Mouse (Mus musculus): Measurements from ENCODE around the gene Rhebl1. TPM values are rescaled to one million over a fixed set of nuclear protein-coding genes. Genes with fewer than 3 reads are reported as not detected.
"Not testable (repeated sequence)": the region's sequence is repeated elsewhere in the genome, so short reads cannot be mapped to it uniquely, and the experiment has no call there.

Rhebl1 gene
- polyA plus RNA-seq (2015; fragmentation: Nextera tagmentation; extraction: Ambion mirVana): 8.6 and 8.8 TPM in 2 replicates

- H3K4me2 ChIP-seq: peak within 1 kb of the TSS; percentile 99
- peak within 1 kb of the TSS; percentile 52 for H3K4me3 ChIP-seq (replicated peaks)
- H3K9ac ChIP-seq: peak within 1 kb of the TSS; percentile 23
- H3K27ac ChIP-seq: 0 out of 2 replicates have a peak within 1 kb of the TSS, but pooled peaks have one; percentile 31
- peaks cover 43% of the 10 kb centered on the region for H3K4me1 ChIP-seq
- no peaks in the 10 kb centered on the region for H3K36me3 ChIP-seq
- H3K9me3 ChIP-seq: no peaks in the 10 kb centered on the region
- WGBS: under 1% methylated on average over 77 of the region's 77 CpGs
- peaks cover 61% of the 10 kb centered on the region for H3K27me3 ChIP-seq (replicated peaks)
- no peak for ATAC-seq (ENCODE audit: insufficient read depth, low FRiP score, low read depth)
These were observed at the start of gene Rhebl1 for GRCm38 (mm10) chr15:98893940-98894745. Rhebl1 (minus strand) TSS chr15:98894540.

GRCm38 (mm10) chr15:98943133-98943532 is 48.8 kb upstream of the Rhebl1 start:
- H3K36me3 ChIP-seq: no peaks in the 10 kb centered on the region
- no peak for ATAC-seq (ENCODE audit: insufficient read depth, low FRiP score, low read depth)
- WGBS: 63% methylated on average over 4 of the region's 4 CpGs

GRCm38 (mm10) chr15:98942081-98942480 is 47.7 kb upstream of the Rhebl1 start:
- no peak overlapping the region for H3K9ac ChIP-seq
- H3K4me3 ChIP-seq (replicated peaks): no peak overlapping the region
- H3K9me3 ChIP-seq: no peaks in the 10 kb centered on the region
- H3K4me1 ChIP-seq: no peaks in the 10 kb centered on the region
- H3K27ac ChIP-seq: no peak overlapping the region
- 68% methylated on average over 4 of the region's 4 CpGs for WGBS
- no peak for ATAC-seq (ENCODE audit: insufficient read depth, low FRiP score, low read depth)
- H3K36me3 ChIP-seq: no peaks in the 10 kb centered on the region
- H3K27me3 ChIP-seq (replicated peaks): no peaks in the 10 kb centered on the region
- H3K4me2 ChIP-seq: no peak overlapping the region

More at GRCm38 (mm10) chr15:98943133-98943532, 48.8 kb upstream of the Rhebl1 start:
- no peaks in the 10 kb centered on the region for H3K9me3 ChIP-seq
- H3K4me2 ChIP-seq: no peak overlapping the region
- no peak overlapping the region for H3K4me3 ChIP-seq (replicated peaks)
- no peak overlapping the region for H3K27ac ChIP-seq
- H3K27me3 ChIP-seq (replicated peaks): no peaks in the 10 kb centered on the region
- no peak overlapping the region for H3K9ac ChIP-seq
- no peaks in the 10 kb centered on the region for H3K4me1 ChIP-seq

- H3K4me3 ChIP-seq (replicated peaks): no peak overlapping the region
- ATAC-seq (ENCODE audit: insufficient read depth, low FRiP score, low read depth): no peak
- WGBS: 72% methylated on average over 2 of the region's 2 CpGs
- H3K4me1 ChIP-seq: no peaks in the 10 kb centered on the region
- no peaks in the 10 kb centered on the region for H3K27me3 ChIP-seq (replicated peaks)
- H3K9me3 ChIP-seq: no peaks in the 10 kb centered on the region
- H3K9ac ChIP-seq: no peak overlapping the region
- no peak overlapping the region for H3K4me2 ChIP-seq
- H3K36me3 ChIP-seq: no peaks in the 10 kb centered on the region
- no peak overlapping the region for H3K27ac ChIP-seq
These were observed 47.2 kb upstream of the Rhebl1 start for GRCm38 (mm10) chr15:98941539-98941938.

- Histone ChIP-seq H3K9ac (no peak overlapping the region), H3K9me3 (no peaks in the 10 kb centered on the region), H3K4me3 (replicated peaks) (no peak overlapping the region), H3K4me2 (no peak overlapping the region), H3K36me3 (no peaks in the 10 kb centered on the region), H3K27ac (no peak overlapping the region), H3K4me1 (peaks cover 2% of the 10 kb centered on the region; the same call in 1 of the 2 replicates), H3K27me3 (replicated peaks) (no peaks in the 10 kb centered on the region)
- ATAC-seq (ENCODE audit: insufficient read depth, low FRiP score, low read depth): no peak
- WGBS: 70% methylated on average over 10 of the region's 10 CpGs
These were observed 46.5 kb upstream of the Rhebl1 start for GRCm38 (mm10) chr15:98940816-98941215.

GRCm38 (mm10) chr15:98934217-98934839 is 40.0 kb upstream of the Rhebl1 start, which contains the start of gene Tuba1b:
Tuba1b (minus strand) TSS chr15:98934565.
- peak within 1 kb of the TSS; percentile 99 for H3K27ac ChIP-seq
- H3K4me3 ChIP-seq (replicated peaks): peak within 1 kb of the TSS; percentile 82
- 0 out of 2 replicates have a peak, but pooled peaks cover 5% of the 10 kb centered on the region for H3K36me3 ChIP-seq
- no peaks in the 10 kb centered on the region for H3K27me3 ChIP-seq (replicated peaks)
- H3K9me3 ChIP-seq: no peaks in the 10 kb centered on the region
- peak; percentile 95 for ATAC-seq (ENCODE audit: insufficient read depth, low FRiP score, low read depth)
- peak within 1 kb of the TSS; percentile 86 for H3K4me2 ChIP-seq
- H3K4me1 ChIP-seq: peaks cover 9% of the 10 kb centered on the region
- under 1% methylated on average over 58 of the region's 58 CpGs for WGBS
- peak within 1 kb of the TSS; percentile 94 for H3K9ac ChIP-seq

- no peaks in the 10 kb centered on the region for H3K27me3 ChIP-seq (replicated peaks)
- peak overlapping the region; percentile 82 for H3K4me3 ChIP-seq (replicated peaks)
- H3K27ac ChIP-seq: peak overlapping the region; percentile 99
- H3K9ac ChIP-seq: peak overlapping the region; percentile 94
- H3K9me3 ChIP-seq: no peaks in the 10 kb centered on the region
- peak overlapping the region; percentile 86 for H3K4me2 ChIP-seq
- 0 out of 2 replicates have a peak, but pooled peaks cover 5% of the 10 kb centered on the region for H3K36me3 ChIP-seq
- peak; percentile 70 for ATAC-seq (ENCODE audit: insufficient read depth, low FRiP score, low read depth)
- WGBS: under 1% methylated on average over 35 of the region's 35 CpGs
- peaks cover 12% of the 10 kb centered on the region for H3K4me1 ChIP-seq
These were observed 39.5 kb upstream of the Rhebl1 start for GRCm38 (mm10) chr15:98933833-98934216.

GRCm38 (mm10) chr15:98933004-98933671 is 38.8 kb upstream of the Rhebl1 start:
- not testable (repeated sequence) for H3K9me3 ChIP-seq; H3K36me3 ChIP-seq; ATAC-seq (ENCODE audit: insufficient read depth, low FRiP score, low read depth); H3K27me3 ChIP-seq (replicated peaks)
- Histone ChIP-seq H3K27ac (peak overlapping the region; percentile 99), H3K4me2 (peak overlapping the region; percentile 86), H3K4me3 (replicated peaks) (peak overlapping the region; percentile 82), H3K9ac (peak overlapping the region; percentile 94), H3K4me1 (peaks cover 14% of the 10 kb centered on the region)
- WGBS: 6% methylated on average over 8 of the region's 9 CpGs

GRCm38 (mm10) chr15:98930998-98931397 is 36.7 kb upstream of the Rhebl1 start:
- Histone ChIP-seq H3K4me3 (replicated peaks) (no peak overlapping the region), H3K4me2 (no peak overlapping the region), H3K9me3 (no peaks in the 10 kb centered on the region), H3K27ac (no peak overlapping the region), H3K9ac (no peak overlapping the region), H3K36me3 (0 out of 2 replicates have a peak, but pooled peaks cover 5% of the 10 kb centered on the region), H3K4me1 (peaks cover 14% of the 10 kb centered on the region), H3K27me3 (replicated peaks) (no peaks in the 10 kb centered on the region)
- no peak for ATAC-seq (ENCODE audit: insufficient read depth, low FRiP score, low read depth)
- 81% methylated on average over 3 of the region's 3 CpGs for WGBS

- 47% methylated on average over 8 of the region's 8 CpGs for WGBS
- ATAC-seq (ENCODE audit: insufficient read depth, low FRiP score, low read depth): no peak
- H3K27ac ChIP-seq: peak overlapping the region; percentile 7; the same call in 1 of the 2 replicates
These were observed 35.8 kb upstream of the Rhebl1 start for GRCm38 (mm10) chr15:98930017-98930734.

More at GRCm38 (mm10) chr15:98930017-98930734, 35.8 kb upstream of the Rhebl1 start:
- Histone ChIP-seq H3K4me2 (no peak overlapping the region), H3K36me3 (0 out of 2 replicates have a peak, but pooled peaks cover 5% of the 10 kb centered on the region), H3K9me3 (no peaks in the 10 kb centered on the region), H3K9ac (no peak overlapping the region), H3K4me1 (peaks cover 6% of the 10 kb centered on the region), H3K27me3 (replicated peaks) (no peaks in the 10 kb centered on the region), H3K4me3 (replicated peaks) (no peak overlapping the region)

Measured in stomach, embryonic 15.5 days (tissue).